Mouse (Mus musculus): Measurements from ENCODE around the gene Cbr3.
"Not testable (repeated sequence)": the region's sequence is repeated elsewhere in the genome, so short reads cannot be mapped to it uniquely, and the experiment has no call there.

Cbr3 gene

GRCm38 (mm10) chr16:93682689-93683507 lies at the start of gene Cbr3:
TSS of gene Cbr3 (plus strand) at chr16:93683215.
- DNase-seq (ENCODE audit: low read depth, low spot score), result no peak

DNA sequence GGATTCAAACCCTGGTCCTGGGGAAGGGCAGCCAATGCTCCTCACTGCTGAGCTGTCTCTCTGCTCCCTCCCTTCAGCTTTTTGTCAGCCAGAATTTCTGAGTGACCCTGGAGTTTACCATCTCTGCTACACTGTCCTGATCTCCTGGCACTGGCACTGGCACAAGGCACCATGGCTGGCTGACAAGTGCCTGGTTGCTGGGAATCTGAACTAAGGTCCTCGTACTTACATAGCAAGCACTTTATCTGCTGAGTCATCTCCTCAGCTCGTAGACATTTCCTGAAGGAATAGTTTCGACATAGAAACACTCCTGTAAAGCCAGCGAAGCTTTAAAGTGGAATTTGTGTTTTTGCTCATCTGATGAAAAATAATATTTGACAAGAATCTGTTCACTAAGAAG lies 39.0 kb upstream of the Cbr3 start:
- DNase-seq (ENCODE audit: low read depth, low spot score), result no peak

DNA sequence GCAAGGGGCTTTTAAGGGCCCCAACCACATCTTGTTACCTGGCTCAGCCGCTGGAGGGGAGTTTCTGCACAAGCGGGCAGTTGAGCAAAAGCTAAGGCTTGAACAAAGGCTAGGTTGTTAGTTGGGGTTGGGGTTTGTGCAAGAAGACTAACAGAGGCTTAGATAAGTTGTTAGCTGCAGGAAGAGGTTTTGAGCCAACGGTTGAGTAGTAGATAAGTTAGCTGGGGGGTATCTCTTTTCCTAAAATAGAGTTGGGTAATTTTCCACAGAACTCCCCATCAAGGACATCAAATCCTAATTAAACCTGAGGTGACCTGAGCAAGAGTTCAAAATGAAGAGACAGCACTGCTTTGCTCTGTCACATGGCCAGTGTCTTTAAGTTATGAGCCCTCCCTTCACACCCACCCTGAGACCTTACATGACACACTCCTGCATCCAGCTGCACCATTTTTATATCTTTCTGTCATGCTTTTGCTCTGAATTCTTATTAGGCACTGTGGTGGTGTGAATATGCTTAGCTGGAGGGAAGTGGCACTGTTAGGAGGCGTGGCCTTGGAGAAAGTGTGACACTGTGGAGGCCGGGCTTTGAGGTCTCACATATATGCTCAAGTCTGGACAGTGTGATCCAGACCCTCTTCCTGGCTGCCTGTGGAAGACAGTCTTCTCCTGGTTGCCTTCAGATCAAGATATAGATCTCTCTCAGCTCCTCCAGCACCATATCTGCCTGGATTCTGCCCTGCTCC lies 34.4 kb upstream of the Cbr3 start:
- DNase-seq (ENCODE audit: low read depth, low spot score), result no peak

DNA sequence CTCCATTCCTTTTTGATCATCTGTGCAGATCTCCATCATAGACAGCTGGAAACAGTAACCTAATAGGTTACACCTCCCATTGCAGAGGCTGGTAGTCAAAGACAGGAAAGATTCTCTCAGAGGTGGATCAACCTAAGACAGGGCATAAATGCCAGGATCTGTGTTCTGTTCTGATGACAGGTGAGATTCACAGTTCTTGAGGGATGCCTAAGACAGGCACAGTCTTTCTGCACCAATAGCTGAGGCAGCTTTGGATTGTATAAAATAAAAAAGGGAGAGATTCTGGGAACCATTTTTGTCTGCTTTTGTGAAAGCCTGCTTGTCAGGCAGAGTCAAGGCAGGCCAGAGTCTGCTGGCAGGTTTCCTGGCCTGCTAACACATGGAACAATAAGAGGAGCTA lies 15.0 kb upstream of the Cbr3 start:
- DNase-seq (ENCODE audit: low read depth, low spot score), result no peak

DNA sequence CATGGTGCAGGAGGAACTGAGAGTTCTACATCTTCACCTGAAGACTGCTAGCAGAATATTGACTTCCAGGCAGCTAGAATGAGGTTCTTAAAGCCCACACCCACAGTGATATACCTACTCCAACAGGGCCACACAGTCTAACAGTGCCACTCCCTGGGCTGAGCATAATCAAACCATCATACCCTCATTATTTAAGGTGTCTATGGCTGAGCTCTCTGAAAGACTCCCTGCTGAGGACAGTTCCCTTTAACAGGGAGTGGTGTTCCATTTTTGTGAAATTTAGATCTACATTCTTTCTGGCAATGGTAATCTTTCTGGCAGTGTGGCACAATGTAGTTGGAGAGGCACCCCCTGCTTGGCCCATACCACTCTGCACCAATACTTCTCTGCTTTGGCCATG lies 13.5 kb upstream of the Cbr3 start:
- DNase-seq (ENCODE audit: low read depth, low spot score), result no peak

- DNase-seq (ENCODE audit: low read depth, low spot score), result not testable (repeated sequence)
Observed at GRCm38 (mm10) chr16:93670466-93670865, 12.5 kb upstream of the Cbr3 start.

GRCm38 (mm10) chr16:93671064-93671463 lies 12.0 kb upstream of the Cbr3 start:
- peak; percentile 33 for DNase-seq (ENCODE audit: low read depth, low spot score)

DNA sequence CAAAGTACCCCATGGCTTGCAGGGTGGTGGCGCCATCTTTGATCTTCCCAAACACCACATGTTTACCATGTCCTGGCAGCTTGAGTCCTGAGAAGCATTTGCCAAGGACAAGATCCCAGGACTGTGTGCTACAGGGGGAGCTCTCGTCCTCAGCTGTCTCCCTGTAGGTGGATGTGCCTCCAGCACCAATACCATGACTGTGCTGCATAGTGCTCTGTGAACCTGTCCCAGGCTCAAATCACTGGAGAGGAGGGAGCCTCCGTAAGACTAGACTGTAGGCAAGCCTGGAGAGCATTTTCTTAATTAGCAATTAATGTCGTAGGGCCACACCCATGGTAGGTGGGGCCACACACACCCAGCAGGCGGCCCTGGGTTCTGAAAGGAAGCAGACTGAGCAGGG lies 6.6 kb upstream of the Cbr3 start:
- no peak for DNase-seq (ENCODE audit: low read depth, low spot score)

- no peak for DNase-seq (ENCODE audit: low read depth, low spot score)
Observed at GRCm38 (mm10) chr16:93678206-93678605, 4.8 kb upstream of the Cbr3 start.

GRCm38 (mm10) chr16:93679165-93679564 lies 3.9 kb upstream of the Cbr3 start:
- no peak for DNase-seq (ENCODE audit: low read depth, low spot score)

- no peak for DNase-seq (ENCODE audit: low read depth, low spot score)
Observed at GRCm38 (mm10) chr16:93682156-93682688, 793 bp upstream of the Cbr3 start.

DNA sequence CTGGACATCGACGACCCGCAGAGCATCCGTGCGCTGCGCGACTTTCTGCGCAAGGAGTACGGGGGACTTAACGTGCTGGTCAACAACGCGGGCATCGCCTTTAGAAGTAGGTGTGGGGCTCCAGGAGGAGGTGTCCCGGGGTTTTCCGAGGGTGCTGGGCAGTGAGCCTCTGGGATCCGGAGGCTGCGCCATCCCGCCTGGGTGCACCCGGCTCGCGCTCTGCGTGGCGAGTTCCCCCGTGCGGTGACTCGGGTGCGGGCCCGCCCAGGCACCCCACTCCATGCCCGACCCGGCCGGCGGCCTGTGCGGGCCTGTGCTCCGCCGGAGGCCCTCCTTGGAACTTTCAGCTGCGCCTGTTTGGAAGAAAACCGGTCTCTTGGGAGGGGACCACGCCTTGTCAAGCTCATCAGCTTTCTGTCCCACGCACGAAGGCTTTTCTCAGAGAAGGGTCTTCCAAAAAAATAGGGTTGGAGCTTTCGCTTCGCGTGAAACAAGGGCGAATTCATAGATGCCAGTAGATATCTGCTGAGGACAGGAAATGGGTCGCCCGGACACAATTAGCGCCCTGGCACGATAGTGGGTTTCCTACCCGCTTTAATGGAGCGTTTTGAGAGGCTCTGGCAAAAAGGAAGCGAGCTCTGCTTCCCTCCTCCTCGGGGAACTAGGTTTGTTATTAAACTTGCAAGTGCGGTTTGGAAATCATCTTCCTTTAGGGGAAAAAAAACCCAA lies 657 bp downstream of the Cbr3 start:
- DNase-seq (ENCODE audit: low read depth, low spot score), result no peak

GRCm38 (mm10) chr16:93684441-93684840 lies 1.4 kb downstream of the Cbr3 start:
- DNase-seq (ENCODE audit: low read depth, low spot score), result no peak

DNA sequence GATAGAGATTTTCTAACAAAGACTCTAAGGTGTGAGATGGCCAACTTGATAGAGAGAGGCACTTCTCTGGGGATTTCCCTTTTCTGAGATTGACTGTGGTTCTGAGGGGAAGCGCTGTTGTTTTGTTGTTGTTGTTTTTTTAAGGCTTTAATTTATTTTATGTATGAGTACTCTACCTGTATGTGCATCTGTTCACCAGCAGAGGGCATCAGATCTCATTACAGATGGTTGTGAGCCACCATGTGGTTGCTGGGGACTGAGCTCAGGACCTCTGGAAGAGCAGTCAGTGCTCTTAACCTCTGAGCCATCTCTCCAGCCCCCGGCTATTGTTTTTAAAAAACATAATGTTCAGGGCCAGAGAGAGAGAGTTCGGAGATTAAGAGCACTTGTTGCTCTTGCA lies 2.8 kb downstream of the Cbr3 start:
- not testable (repeated sequence) for DNase-seq (ENCODE audit: low read depth, low spot score)

- no peak for DNase-seq (ENCODE audit: low read depth, low spot score)
Observed at GRCm38 (mm10) chr16:93686421-93686820, 3.4 kb downstream of the Cbr3 start.

DNA sequence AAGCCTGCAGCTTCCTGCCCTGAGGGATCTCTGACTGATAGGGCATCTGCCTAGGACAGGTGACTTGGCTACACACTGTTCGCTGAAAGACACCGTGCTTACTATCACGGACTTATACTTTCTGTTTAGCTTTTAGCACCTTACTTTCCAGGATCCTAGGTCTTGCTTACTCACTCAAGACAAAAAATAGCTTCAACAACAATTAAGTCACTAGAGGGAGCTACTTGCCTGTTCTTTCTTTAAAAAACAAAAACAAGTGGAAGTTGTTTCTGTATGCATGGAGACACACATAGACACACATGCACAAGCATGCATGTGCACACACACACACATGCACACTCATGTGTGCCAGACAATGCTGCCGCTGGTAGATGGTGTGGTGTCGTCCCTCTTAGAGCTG lies 3.9 kb downstream of the Cbr3 start:
- DNase-seq (ENCODE audit: low read depth, low spot score), result peak; percentile 72

DNA sequence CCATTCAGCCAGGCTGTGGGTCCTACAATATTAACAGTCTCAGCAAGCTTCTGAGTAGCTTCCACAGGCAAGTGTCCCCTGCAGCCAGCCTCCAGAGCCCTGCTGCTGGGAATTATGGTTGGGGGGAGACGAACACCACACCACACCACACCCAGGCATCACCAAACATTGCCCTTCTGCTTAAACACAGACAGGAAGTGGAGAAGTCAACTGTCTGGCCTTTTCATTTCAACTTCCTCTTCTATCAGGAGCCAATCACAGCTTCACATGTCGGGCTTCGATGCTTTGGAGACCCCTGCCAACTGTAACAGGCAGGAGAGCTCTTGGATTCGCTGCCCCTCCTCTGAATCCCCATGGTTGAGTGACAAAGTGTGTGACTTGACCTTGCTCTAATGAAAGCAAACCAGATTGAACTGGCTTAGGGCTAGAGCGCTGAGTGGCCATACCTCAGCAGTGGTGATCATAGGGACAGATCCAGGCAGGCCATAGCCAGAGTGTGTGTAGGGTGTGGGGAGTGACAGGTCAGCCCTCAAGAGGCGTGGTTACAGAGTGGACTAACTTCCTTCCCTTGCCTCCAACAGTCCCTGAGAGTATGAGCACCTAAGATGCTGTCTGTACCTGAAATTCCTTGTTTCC lies 8.3 kb downstream of the Cbr3 start:
- no peak for DNase-seq (ENCODE audit: low read depth, low spot score)

DNA sequence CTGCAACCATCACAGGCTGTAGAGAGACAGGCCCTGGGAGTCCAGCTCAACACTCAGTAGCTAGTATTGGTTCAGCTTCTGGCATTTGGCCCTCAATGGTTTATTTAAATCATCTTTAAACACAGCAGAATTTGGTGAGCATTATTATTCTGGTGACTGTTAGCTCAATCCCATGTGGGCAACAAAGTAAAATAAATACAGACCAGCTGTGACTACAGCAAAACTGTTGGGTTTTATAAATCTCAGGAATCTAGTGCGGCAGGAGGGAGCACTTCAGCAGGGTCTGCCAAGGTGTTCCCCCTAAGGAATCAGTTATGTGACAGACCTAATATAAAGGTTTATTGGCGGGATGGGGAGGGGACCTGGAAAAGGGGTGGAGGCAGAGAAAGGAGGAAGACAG lies 9.7 kb downstream of the Cbr3 start:
- DNase-seq (ENCODE audit: low read depth, low spot score), result no peak

- DNase-seq (ENCODE audit: low read depth, low spot score), result no peak
Observed at GRCm38 (mm10) chr16:93707116-93707515, 24.1 kb downstream of the Cbr3 start.

GRCm38 (mm10) chr16:93709217-93709616 lies 26.2 kb downstream of the Cbr3 start:
- no peak for DNase-seq (ENCODE audit: low read depth, low spot score)

DNA sequence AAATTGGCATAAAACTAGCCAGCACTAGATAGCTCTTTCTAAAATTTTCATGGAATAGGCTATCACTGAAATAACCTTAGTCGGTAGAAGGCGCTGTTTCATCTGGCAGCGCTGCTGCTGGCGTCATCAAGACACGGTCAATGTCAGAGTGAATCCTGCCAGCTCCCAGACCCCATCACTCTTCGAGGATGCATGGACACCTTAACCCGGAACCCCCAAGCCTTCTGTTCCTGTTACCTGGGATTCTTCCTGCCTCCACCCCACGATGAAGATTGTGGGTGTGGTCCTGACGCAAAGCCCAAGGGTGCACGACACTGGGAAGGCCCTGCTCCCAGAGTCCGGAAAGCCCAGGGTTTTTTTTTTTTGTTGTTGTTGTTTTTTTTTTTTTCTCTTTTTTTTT lies 27.9 kb downstream of the Cbr3 start:
- DNase-seq (ENCODE audit: low read depth, low spot score), result peak; percentile 89

All from A20 (cell line).